Mouse (Mus musculus) activated CD4-positive, CD25-positive, alpha-beta regulatory T cell, adult 9 weeks (primary cell): ENCODE measurements around the gene Spty2d1. TPM values are rescaled to one million over a fixed set of nuclear protein-coding genes. Genes with fewer than 3 reads are reported as not detected.

Source experiments
- polyA plus RNA-seq: library from polyadenylated mRNA; unstranded; fragments of 100-300 nt; shearing (Covaris generic); gene quantifications from one replicate; pipeline ENCODE4 v1.2.1, GENCODE M21; 2017

Gene Spty2d1
- 52.0 TPM for polyA plus RNA-seq

DNA sequence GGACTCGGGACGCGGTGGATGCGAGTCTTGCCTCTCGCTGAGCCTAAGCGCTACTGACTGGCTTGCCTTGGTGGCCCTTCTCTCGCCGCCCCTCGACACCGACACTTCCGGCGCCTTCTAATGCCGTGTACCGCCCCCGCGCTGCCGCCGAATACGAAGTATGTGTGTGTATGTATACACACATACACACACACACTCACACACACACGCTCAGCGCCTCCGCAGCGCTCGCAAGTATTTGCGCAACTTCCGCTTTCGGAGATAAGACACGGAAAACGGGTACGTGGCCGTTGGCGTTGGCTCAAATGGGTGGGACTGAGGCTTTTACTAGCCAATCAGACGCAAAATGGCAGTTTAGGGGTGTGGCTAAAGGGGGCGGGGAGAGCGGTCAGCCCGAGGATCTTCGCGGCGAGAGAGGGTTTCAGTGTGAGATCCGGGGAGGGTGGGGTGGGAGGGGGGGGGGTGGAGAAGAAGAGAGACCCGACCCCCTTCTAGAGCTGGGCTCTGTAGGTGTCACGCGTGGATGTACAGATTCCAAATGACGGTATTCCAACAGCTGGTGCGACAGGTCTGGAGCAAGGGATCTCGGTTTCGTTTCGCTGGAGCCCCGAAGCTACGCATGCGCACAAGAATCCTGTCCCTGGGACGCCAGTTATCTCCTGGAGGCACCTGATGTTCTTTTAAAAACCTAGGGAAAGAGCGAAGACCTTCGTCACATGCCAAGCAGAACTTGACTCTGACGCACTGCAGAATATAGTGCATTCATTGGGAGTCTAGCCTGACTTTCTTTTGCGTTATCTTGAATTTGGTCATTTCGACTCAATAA, at the start of gene Spty2d1:
Gene Spty2d1, minus strand, starts transcription at position 244 of the 826 bp plus-strand sequence.

DNA sequence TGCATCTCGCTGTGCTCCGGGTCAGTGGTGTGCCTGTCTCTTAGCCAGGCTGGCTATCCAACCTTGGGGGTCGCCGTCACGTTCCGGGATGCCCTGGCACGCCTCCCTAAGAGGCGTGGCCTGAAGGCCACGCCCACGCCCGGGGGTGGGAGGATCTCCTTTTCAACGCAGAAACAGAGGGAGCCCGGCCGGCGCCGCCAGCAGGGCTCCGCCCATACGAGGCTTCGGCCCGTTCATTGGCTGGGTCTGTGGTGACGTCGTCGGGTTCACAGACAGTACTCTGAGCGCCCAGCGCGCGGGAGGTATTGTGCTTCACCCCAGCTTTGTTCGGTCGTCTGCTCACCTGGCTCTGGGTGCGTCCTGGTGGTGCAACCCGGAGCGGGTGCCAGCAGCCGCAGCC, 42.2 kb upstream of the Spty2d1 start, which contains the start of gene Tmem86a:
Gene Tmem86a, plus strand, starts transcription at position 236 of the 400 bp plus-strand sequence.

DNA sequence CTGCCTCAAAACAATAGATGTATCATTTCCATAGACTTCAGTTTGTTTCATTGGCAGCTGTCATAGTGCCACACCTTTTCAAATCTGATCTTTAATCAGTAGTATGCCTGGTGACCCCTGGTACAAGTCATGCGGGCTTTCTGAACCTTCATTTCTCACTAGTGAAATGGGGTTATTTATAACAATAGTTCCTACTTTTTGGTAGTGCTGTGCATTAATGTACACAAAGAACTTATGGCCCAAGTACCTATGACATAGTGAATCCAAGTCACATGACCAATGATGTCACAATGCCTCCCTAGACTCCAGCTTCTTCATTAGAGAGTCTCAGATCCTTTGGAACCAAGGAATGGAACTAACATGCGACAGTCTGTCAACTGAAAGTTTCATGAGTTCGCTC, 24.9 kb downstream of the Spty2d1 start, which contains the start of gene Gm9999:
Gene Gm9999, plus strand, starts transcription at position 301 of the 400 bp plus-strand sequence.

DNA sequence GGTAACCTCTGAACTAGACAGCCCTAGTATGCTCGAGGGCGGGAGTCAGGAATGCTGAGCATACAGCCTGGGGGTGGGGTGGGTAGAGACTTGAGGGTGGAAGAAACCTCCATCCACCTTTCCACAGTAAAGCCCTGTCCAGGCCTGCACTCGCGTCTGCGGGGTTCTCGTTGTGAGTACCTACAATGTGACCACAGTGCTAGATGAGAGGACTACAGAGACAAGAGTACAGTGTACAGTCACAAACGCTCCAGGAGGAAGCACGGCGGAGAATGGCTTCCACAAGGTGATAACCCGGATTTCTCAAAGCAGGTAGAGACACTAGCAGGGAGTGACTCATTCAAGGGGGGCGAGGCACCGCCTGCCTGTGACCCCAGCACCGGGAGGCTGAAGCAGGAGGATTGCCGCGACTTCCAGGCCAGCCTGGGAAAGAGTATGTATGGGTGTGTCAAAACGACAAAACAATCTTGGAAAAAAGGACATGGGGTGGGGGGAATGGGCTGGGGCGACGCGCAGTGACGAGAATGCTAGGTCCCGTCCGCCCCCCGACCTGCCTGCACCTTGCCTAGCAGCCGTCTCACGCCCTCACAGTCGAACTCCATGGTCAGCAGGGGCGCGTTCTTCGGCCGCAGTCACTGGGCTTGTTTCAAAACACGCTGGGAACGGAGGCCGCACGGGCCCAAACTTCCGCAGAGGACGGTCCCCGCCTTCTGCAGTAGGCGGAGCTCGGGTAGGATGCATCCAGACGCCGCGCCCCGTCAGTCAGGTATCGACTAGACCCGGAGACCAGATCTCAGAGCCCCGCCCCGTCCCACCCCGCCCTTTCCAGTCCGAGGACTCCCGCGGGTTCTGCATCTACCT, 50.1 kb downstream of the Spty2d1 start, which contains the start of gene Uevld:
Gene Uevld, minus strand, starts transcription at position 697 of the 861 bp plus-strand sequence.

Other genes with a start within 250 kb of the Spty2d1 start
- 39.7 TPM for gene Hps5, start 212.3 kb downstream of the Spty2d1 start, polyA plus RNA-seq
- gene Gtf2h1, start 212.3 kb downstream of the Spty2d1 start, polyA plus RNA-seq: 42.9 TPM
- gene Ldha, start 166.9 kb downstream of the Spty2d1 start, polyA plus RNA-seq: 1,357 TPM
- gene Ldhc, start 147.2 kb downstream of the Spty2d1 start, polyA plus RNA-seq: not detected
- 133 TPM for gene Tsg101, start 88.4 kb downstream of the Spty2d1 start, polyA plus RNA-seq
- gene Uevld, start 49.9 kb downstream of the Spty2d1 start, polyA plus RNA-seq: 9.3 TPM
- gene Gm9999, start 24.8 kb downstream of the Spty2d1 start, polyA plus RNA-seq: not detected
- gene Tmem86a, start 42.2 kb upstream of the Spty2d1 start, polyA plus RNA-seq: 5.8 TPM
- gene Ptpn5, start 125.3 kb upstream of the Spty2d1 start, polyA plus RNA-seq: 16.9 TPM
- not detected for gene Mrgpra6, start 196.5 kb upstream of the Spty2d1 start, polyA plus RNA-seq
- gene Mrgpra9, start 244.4 kb upstream of the Spty2d1 start, polyA plus RNA-seq: not detected